Mouse (Mus musculus): ENCODE measurements at regions not wholly inside any gene's neighbourhood (a gene's known extent, or its start where the extent isn't known, plus 50 kb on each side); places are given as distances from the start of the nearest gene placed in this dataset.

- ATAC-seq (ENCODE audit: low FRiP score, low read depth) (no peak), DNase-seq (ENCODE audit: low spot score) (peak; percentile 8)
- H3K9me3 ChIP-seq (ENCODE audit: control insufficient read depth, low read length): no peaks in the 10 kb centered on the region
- H3K4me2 ChIP-seq (replicated peaks; ENCODE audit: low read depth, low read length, severe bottlenecking): no peak overlapping the region
- H3K4me3 ChIP-seq (replicated peaks; ENCODE audit: low read length): no peak overlapping the region
- no peak overlapping the region for H3K9ac ChIP-seq (ENCODE audit: low read depth, low read length, severe bottlenecking)
- H3K27me3 ChIP-seq (ENCODE audit: control insufficient read depth, insufficient read depth, low read length): no peaks in the 10 kb centered on the region
- no peak for TF ChIP-seq POLR2A (IDR thresholded peaks at IDR 0.05; ENCODE audit: borderline replicate concordance, extremely low read depth, insufficient read depth, insufficient read length)
- H3K36me3 ChIP-seq (ENCODE audit: control insufficient read depth, insufficient read depth, low read length): no peaks in the 10 kb centered on the region
- H3K4me1 ChIP-seq (ENCODE audit: control insufficient read depth, insufficient read depth, low read length): 0 out of 2 replicates have a peak, but pooled peaks cover 4% of the 10 kb centered on the region
- WGBS: 27% methylated on average over 4 of the region's 4 CpGs
- H3K27ac ChIP-seq (replicated peaks; ENCODE audit: low read depth, low read length): no peak overlapping the region
Observed at GRCm38 (mm10) chr6:50882759-50883158, 228.5 kb upstream of the Npvf start.

- no peak overlapping the region for H3K27ac ChIP-seq (replicated peaks; ENCODE audit: low read depth, low read length)
- H3K4me2 ChIP-seq (replicated peaks; ENCODE audit: low read depth, low read length, severe bottlenecking): no peak overlapping the region
- no peaks in the 10 kb centered on the region for H3K9me3 ChIP-seq (ENCODE audit: control insufficient read depth, low read length)
- TF ChIP-seq POLR2A (IDR thresholded peaks at IDR 0.05; ENCODE audit: borderline replicate concordance, extremely low read depth, insufficient read depth, insufficient read length): no peak
- no peak overlapping the region for H3K4me3 ChIP-seq (replicated peaks; ENCODE audit: low read length)
- ATAC-seq (ENCODE audit: low FRiP score, low read depth): no peak
- no peaks in the 10 kb centered on the region for H3K36me3 ChIP-seq (ENCODE audit: control insufficient read depth, insufficient read depth, low read length)
- H3K4me1 ChIP-seq (ENCODE audit: control insufficient read depth, insufficient read depth, low read length): 0 out of 2 replicates have a peak, but pooled peaks cover 4% of the 10 kb centered on the region
- no peak overlapping the region for H3K9ac ChIP-seq (ENCODE audit: low read depth, low read length, severe bottlenecking)
- no peaks in the 10 kb centered on the region for H3K27me3 ChIP-seq (ENCODE audit: control insufficient read depth, insufficient read depth, low read length)
- 91% methylated on average over 4 of the region's 4 CpGs for WGBS
- DNase-seq (ENCODE audit: low spot score): no peak
Observed at GRCm38 (mm10) chr6:50885031-50885430, 230.8 kb upstream of the Npvf start.

- Histone ChIP-seq H3K27me3 (ENCODE audit: control insufficient read depth, insufficient read depth, low read length) (no peaks in the 10 kb centered on the region), H3K27ac (replicated peaks; ENCODE audit: low read depth, low read length) (no peak overlapping the region), H3K4me3 (replicated peaks; ENCODE audit: low read length) (no peak overlapping the region), H3K9me3 (ENCODE audit: control insufficient read depth, low read length) (no peaks in the 10 kb centered on the region), H3K4me1 (ENCODE audit: control insufficient read depth, insufficient read depth, low read length) (peaks cover 8% of the 10 kb centered on the region), H3K4me2 (replicated peaks; ENCODE audit: low read depth, low read length, severe bottlenecking) (no peak overlapping the region), H3K36me3 (ENCODE audit: control insufficient read depth, insufficient read depth, low read length) (no peaks in the 10 kb centered on the region), H3K9ac (ENCODE audit: low read depth, low read length, severe bottlenecking) (no peak overlapping the region)
- DNase-seq (ENCODE audit: low spot score): peak; percentile 63
- TF ChIP-seq POLR2A (IDR thresholded peaks at IDR 0.05; ENCODE audit: borderline replicate concordance, extremely low read depth, insufficient read depth, insufficient read length): no peak
- 66% methylated on average over 8 of the region's 8 CpGs for WGBS
- peak; percentile 68 for ATAC-seq (ENCODE audit: low FRiP score, low read depth)
Observed at GRCm38 (mm10) chr6:50885771-50886360, 231.6 kb upstream of the Npvf start.

- WGBS: 13% methylated on average over 25 of the region's 25 CpGs
- ATAC-seq (ENCODE audit: low FRiP score, low read depth) (peak; percentile 15; the same call in 1 of the 2 replicates), DNase-seq (ENCODE audit: low spot score) (no peak)
- H3K36me3 ChIP-seq (ENCODE audit: control insufficient read depth, insufficient read depth, low read length): no peaks in the 10 kb centered on the region
- no peak overlapping the region for H3K9ac ChIP-seq (ENCODE audit: low read depth, low read length, severe bottlenecking)
- peak overlapping the region; percentile 12; the same call in 1 of the 2 replicates for H3K4me3 ChIP-seq (replicated peaks; ENCODE audit: low read length)
- peaks cover 10% of the 10 kb centered on the region for H3K4me1 ChIP-seq (ENCODE audit: control insufficient read depth, insufficient read depth, low read length)
- no peak for TF ChIP-seq POLR2A (IDR thresholded peaks at IDR 0.05; ENCODE audit: borderline replicate concordance, extremely low read depth, insufficient read depth, insufficient read length)
- no peaks in the 10 kb centered on the region for H3K9me3 ChIP-seq (ENCODE audit: control insufficient read depth, low read length)
- no peaks in the 10 kb centered on the region for H3K27me3 ChIP-seq (ENCODE audit: control insufficient read depth, insufficient read depth, low read length)
- peak overlapping the region; percentile 32 for H3K4me2 ChIP-seq (replicated peaks; ENCODE audit: low read depth, low read length, severe bottlenecking)
- H3K27ac ChIP-seq (replicated peaks; ENCODE audit: low read depth, low read length): no peak overlapping the region
Observed at GRCm38 (mm10) chr6:50890370-50891204, 236.3 kb upstream of the Npvf start.

GRCm38 (mm10) chr6:50891205-50891526 is 236.9 kb upstream of the Npvf start:
- peak overlapping the region; percentile 12; the same call in 1 of the 2 replicates for H3K4me3 ChIP-seq (replicated peaks; ENCODE audit: low read length)
- no peaks in the 10 kb centered on the region for H3K36me3 ChIP-seq (ENCODE audit: control insufficient read depth, insufficient read depth, low read length)
- no peak overlapping the region for H3K27ac ChIP-seq (replicated peaks; ENCODE audit: low read depth, low read length)
- DNase-seq (ENCODE audit: low spot score) (no peak), ATAC-seq (ENCODE audit: low FRiP score, low read depth) (no peak)
- no peak overlapping the region for H3K9ac ChIP-seq (ENCODE audit: low read depth, low read length, severe bottlenecking)
- 45% methylated on average over 3 of the region's 3 CpGs for WGBS
- peaks cover 10% of the 10 kb centered on the region for H3K4me1 ChIP-seq (ENCODE audit: control insufficient read depth, insufficient read depth, low read length)
- peak overlapping the region; percentile 32; the same call in 1 of the 2 replicates for H3K4me2 ChIP-seq (replicated peaks; ENCODE audit: low read depth, low read length, severe bottlenecking)
- no peaks in the 10 kb centered on the region for H3K9me3 ChIP-seq (ENCODE audit: control insufficient read depth, low read length)
- no peaks in the 10 kb centered on the region for H3K27me3 ChIP-seq (ENCODE audit: control insufficient read depth, insufficient read depth, low read length)
- TF ChIP-seq POLR2A (IDR thresholded peaks at IDR 0.05; ENCODE audit: borderline replicate concordance, extremely low read depth, insufficient read depth, insufficient read length): no peak

Measured in limb, embryonic 14.5 days (tissue).